Mouse (Mus musculus) c-Kit-positive CD71-negative TER-119-negative erythroid progenitor cells, embryonic 14.5 days (primary cell): ENCODE results near the gene Hist4h4.

Source experiments
- DNase-seq: peaks from one replicate; pipeline ENCODE4 v3.0.0-alpha.2; 2013; ENCODE audit warnings: low read depth

Gene Hist4h4

GRCm38 (mm10) chr6:136782761-136783160 lies 21.5 kb downstream of the Hist4h4 start:
- DNase-seq: no peak

- no peak for DNase-seq
Measured at GRCm38 (mm10) chr6:136782146-136782545, 22.1 kb downstream of the Hist4h4 start.

GRCm38 (mm10) chr6:136781377-136781986 lies 22.7 kb downstream of the Hist4h4 start, which contains the start of gene Gucy2c:
Gene Gucy2c (minus strand): TSS chr6:136781765.
- no peak for DNase-seq

GRCm38 (mm10) chr6:136776392-136776791 lies 27.8 kb downstream of the Hist4h4 start:
- DNase-seq: no peak

GRCm38 (mm10) chr6:136769859-136770258 lies 34.4 kb downstream of the Hist4h4 start:
- DNase-seq: no peak

- DNase-seq: no peak
Measured at GRCm38 (mm10) chr6:136769143-136769542, 35.1 kb downstream of the Hist4h4 start.

GRCm38 (mm10) chr6:136763912-136764311 lies 40.3 kb downstream of the Hist4h4 start:
- DNase-seq: no peak
